Mouse (Mus musculus) heart, adult 2 months (tissue): ENCODE measurements around the gene Khdc4.

ENCODE experiments used
- CTCF ChIP-seq: fragments of 200-600 bp; IDR thresholded peaks from 2 replicates; pipeline ENCODE4 v1.8.1; 2022; ENCODE audit warnings: antibody characterized with exemption, mild to moderate bottlenecking, moderate library complexity
- EP300 ChIP-seq: fragments of 200-500 bp; IDR thresholded peaks from 2 replicates; pipeline ENCODE4 v1.6.1; 2011; ENCODE audit warnings: low read depth, low read length, control low read depth; ENCODE audit not compliant: insufficient read depth
- POLR2A ChIP-seq: fragments of 200-500 bp; IDR thresholded peaks from 2 replicates; pipeline ENCODE4 v1.6.1; 2011; ENCODE audit warnings: mild to moderate bottlenecking, low read depth, low read length, control low read depth; ENCODE audit not compliant: insufficient read depth

GRCm38 (mm10) chr3:88698834-88699233, 13.2 kb downstream of the Khdc4 start:
- no peak for TF ChIP-seq POLR2A
- no peak for TF ChIP-seq CTCF
- TF ChIP-seq EP300: no peak
